Mouse (Mus musculus) embryo, embryonic 9.5 days (tissue): ENCODE measurements around the gene Pnck.

Experiments
- DNase-seq: peaks from one replicate; pipeline ENCODE4 v3.0.0-alpha.2; 2017; ENCODE audit errors: extremely low spot score

The Pnck gene

DNA sequence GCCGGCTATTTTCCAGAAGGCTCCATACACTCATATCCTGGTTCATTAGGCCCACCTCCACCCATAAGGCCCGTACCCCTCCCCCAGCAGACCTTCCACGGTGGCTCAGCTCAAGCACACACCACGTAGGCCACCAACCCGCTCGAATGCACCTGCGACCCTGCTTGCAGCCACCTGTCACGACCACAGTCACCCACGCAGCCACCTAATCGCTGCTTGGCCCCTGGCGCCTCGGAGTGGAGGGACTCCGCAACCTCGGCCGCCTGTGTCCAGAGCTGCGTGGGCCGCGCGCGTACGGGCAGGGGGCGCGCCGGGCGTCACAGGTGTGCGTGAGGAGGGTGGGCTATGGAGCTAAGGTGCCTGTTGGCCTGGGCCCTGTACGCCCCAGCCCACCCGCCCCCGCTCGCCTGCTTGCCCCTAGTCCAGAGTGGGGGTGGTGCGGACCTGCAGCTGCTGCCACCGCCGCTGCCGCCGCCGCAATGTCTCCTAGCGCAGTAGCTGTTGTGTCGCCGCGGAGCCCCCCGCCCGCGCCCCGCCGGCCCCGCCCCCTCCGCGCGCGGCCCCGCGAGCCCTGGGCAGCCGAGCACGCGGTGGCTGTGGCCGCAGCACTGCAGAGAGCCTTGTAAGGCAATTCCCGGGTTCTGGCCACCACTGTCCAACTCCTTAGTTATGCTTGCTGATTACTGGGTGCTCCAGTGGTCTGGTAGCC, at the start of gene Pnck:
Gene Pnck (minus strand): TSS at position 543 of the 709 bp plus-strand sequence.
- DNase-seq = peak; percentile 28

DNA sequence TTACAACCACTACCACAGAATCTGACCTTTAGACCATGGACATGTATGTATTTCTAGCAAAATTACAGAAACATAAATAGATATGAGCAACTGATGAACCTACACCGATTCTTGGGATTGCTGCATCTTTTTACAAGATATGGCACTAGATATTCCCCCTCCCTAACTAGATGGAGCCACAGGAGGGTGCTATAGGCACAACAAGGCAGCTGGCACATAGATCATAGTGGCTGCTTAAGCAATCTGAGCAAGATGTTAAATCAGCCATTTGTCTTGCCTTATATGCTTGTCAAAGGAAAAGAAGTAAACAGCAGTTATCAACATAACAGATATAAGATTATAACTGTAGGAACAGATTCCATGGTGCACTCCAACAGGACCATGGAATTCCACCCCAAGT, 40.6 kb upstream of the Pnck start:
- DNase-seq = no peak

DNA sequence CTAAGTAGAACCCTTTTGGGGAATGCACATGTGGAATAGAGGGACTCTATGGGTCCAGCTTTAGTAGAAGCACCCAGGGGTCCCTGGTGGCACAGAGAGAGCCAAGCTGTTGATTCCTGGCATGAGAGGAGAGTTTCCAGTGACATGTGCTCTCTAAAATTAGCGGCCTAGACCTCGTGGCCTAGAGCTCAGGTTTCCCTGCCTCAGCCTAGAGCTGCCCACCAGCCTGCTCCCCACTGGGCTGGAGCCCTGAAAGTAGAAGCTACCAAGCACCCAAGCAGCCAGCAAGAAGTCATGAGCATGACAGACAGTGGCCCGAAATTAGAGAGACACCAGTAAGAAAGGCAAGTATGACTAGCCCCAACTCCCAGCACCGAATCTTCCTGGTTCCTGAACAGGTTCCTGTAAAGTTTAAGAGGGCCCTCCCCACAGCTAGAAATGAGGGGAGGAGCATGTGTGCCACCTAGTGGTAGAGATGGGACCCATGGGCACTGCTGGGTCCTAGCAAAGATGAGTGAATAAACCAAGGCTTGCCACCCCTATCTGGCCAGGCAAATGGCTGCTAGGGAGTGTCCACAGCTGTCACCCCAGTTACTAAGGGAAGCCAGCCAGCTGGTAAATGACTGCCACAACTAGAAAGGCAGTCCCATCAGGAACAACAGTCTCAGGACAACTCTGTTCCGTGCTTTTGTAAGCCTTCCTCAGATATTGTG, 31.2 kb upstream of the Pnck start:
- DNase-seq = peak; percentile 10

DNA sequence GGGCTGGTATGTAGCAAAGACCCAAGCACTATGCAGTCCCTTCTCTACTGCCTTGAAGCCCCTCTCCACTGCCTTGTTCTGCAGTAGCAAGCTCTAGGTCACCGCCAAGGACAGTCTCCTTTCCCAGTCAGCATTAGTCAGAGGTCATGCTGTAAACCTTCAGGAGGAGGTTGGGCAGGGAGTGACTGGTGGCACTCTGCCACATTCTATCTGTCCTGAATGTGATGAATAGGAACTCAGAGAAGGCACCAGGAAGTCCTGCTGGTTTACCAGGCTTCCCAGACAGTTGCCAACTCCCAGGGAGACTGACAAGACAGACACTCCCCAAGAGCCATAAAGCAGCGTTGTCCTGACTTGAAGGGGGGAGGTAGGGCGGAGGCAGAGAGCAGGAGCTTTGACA, 25.7 kb upstream of the Pnck start:
- DNase-seq = no peak

DNA sequence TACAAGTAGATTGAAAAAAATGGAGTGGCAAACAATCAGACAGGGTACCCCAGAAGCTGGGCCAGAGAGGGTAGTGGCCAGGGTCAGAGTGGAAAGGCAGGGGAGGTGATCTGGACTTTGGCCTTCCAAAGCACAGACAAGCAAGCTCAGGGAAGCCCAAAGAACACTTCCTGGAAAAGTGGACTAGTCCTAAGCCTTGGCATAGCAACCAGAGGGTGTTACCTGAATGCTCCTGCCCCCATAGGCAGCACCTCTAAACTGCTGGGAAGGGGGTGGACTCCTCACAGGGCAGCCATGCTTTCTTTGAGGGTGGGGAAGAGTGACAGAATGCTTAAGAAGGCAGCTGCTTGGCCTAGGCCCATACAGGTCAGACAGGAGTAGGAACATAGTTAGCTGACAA, 25.1 kb upstream of the Pnck start:
- DNase-seq = no peak

DNA sequence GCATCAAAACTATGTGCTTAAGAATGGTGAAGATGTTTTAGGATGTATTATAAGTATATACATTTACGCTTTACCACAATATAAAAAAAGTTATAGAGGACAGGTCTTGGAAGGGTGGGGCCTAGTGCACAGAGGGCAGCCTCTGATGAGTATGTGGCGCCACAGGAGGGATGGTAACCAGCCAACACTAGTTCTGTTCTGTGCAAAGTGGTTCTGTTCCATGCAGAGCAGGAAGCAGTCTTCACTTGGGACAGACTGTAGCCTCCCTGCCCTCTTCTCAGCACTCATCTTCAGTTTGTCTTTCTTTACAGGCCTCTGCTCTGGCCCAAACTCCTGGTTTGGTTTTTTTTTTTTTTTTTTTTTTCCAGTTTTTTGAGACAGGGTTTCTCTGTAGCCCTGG, 24.2 kb upstream of the Pnck start:
- no peak for DNase-seq

DNA sequence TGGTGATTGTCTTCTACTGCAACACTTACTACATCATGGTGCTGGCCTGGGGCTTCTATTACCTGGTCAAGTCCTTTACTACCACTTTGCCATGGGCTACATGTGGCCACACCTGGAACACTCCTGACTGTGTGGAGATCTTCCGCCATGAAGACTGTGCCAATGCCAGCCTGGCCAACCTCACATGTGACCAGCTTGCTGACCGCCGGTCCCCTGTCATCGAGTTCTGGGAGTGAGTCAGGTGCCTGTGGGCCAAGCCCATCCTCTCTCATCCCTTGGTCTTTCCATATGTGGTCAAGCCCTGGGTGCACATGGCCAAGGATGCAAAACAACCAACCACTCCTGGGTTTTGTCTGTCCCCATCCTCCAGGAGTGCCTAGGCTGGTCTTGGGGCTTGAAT, 16.8 kb upstream of the Pnck start:
- no peak for DNase-seq

DNA sequence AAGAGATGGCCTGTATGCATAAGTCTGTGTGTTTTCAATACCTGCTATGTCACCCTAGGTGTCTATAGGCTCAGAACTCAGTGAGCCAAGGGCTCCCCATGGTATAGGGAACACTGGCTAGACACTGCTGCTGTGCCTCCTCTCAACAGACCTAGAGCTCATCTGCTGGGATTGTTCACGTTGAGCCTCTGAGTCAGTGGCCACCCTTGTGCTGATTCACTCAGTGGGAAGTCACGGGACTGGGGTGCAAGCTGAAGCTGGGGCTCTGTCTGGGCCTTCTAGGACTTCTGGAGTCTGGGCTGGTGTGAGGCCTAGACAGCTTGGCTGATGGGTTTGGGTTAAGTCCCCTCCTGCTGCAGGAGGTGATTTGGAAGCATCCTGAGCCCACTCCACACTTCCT, 15.3 kb upstream of the Pnck start:
- DNase-seq = no peak

DNA sequence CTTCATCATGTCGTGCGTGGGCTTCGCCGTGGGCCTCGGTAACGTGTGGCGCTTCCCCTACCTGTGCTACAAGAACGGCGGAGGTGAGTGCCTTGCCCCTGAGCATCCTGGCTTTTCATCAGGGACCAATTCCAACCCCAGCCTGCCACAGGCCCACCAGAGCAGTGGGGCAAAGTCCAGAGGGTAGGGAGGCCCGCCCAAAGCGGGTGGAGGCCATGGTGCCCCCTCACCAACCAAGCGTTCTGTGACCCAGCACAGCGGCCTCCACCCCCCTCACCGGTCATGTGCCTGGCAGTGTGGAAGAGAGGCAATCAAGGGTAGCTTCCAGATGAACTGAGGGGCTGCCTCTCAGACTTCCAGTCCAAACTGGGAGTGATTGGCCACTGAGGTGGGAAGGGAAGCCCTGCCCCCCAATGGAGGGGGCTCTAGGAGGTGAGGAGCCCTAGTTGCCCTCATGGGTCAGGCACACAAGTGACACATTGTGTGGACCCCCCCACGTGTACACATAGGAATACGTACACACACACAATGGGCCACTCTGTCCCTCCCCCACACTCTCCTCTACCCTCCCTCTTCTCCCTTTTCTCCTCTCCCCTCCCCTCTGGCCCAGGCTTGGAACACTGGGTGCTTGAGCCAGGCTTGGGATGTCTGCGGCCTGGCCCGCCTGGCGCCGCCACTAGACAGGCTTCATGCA, 14.2 kb upstream of the Pnck start:
- DNase-seq = peak; percentile 9

DNA sequence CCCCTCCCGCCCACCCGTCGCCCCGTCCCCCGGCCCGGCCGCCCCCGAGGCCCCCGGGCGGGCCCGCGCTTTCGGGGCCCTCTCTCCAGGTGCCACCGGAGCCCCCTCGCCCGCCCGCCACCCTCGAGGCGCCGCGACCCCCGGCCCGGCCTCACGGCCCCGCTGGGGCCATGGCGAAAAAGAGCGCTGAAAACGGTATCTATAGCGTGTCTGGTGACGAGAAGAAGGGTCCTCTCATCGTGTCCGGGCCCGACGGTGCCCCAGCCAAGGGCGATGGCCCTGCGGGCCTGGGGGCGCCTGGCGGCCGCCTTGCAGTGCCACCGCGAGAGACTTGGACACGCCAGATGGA, 13.7 kb upstream of the Pnck start:
- DNase-seq = no peak

DNA sequence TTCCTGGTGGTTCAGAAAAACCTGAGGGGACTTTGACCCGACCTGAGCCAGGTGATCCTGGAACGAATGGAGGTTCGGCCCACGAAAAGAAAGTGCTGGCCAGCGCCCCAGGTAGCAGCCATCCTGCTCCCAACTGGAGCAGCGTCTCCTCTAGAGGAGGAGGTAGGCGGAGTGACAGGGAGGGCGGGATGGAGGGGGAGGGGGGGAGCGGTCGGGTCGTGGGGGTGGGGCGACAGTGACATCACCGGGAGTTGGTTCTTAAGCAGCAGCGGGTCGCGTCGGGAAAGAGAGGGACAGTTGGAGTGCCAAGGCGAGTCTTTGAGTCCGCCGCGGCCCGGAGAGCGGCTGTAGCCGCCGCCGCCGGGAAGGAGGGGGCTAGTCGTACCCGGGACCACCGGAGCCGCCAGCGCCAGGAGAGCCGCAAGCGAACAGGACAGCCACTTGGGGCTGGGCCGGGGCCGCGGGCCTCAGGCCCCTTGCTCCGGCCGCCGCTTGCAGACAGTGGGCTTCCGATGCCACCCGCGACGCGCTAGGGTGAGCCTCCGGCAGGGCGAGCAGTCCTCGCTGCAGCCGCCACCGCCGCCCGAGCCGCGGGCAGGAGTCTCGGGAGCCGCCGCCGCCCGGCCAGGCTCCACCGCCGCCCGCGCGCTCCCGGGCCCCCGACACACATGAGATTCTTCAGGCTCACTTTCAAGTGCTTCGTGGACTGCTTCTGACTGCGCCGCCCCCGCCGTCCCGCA, 13.1 kb upstream of the Pnck start, which contains the start of gene Slc6a8:
Gene Slc6a8 (plus strand): TSS at position 272 of the 740 bp plus-strand sequence.
- peak; percentile 75 for DNase-seq

DNA sequence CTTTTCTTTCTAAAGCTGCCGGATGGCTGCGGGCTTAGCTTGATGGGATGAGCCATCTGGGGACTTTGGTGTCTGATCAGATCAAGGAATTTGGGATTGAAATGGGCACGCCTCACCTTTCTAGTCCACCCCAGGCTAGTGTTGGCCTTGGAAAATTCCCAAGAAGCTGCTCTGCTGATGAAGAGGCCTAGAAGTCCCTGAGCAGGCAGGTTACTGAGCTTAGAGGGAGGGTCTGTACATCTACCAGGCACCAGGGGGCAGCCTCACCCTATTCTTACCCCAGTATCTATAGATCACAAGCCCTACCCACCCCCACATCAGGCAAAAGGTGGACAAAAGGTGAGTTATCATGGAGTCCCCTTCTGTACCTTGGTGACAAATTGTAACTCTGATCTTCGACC, 12.1 kb upstream of the Pnck start:
- peak; percentile 55 for DNase-seq

DNA sequence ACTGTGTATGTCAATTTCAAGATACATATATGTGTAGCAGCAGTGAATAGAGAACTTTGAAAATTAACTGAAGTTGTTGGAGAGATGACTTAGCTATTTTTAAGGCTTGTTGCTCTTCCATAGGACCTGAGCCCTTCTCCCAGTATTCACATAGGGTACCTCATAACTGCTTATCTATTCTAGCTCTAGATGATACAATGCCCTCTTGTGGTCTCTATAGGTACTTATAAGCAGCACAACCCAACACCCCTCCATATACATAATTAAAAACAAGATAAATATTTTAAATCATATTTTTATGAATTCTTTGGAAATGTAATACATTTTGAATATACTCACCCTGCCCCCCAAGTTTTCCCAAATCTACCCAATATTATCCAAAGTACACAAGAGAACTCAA, 3.2 kb upstream of the Pnck start:
- no peak for DNase-seq

DNA sequence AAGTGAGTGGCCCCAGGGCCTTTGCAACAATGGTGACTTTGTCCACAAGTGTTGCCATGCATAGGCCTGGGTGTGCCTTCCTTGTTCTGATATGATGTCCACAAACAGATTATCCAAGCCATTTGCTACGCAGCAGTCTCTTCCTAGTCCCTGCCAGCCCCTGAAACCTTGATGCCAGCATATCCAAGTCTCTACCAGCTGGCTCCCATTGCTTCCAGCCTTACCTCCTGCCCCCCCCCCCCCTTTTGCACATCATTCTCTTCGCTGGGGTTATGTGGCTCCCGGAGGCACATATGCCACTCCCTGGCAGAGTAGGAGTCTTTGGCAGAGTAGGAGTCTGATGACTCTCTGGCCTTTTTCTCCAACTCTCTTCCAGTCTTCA, 358 bp upstream of the Pnck start:
- DNase-seq = no peak

DNA sequence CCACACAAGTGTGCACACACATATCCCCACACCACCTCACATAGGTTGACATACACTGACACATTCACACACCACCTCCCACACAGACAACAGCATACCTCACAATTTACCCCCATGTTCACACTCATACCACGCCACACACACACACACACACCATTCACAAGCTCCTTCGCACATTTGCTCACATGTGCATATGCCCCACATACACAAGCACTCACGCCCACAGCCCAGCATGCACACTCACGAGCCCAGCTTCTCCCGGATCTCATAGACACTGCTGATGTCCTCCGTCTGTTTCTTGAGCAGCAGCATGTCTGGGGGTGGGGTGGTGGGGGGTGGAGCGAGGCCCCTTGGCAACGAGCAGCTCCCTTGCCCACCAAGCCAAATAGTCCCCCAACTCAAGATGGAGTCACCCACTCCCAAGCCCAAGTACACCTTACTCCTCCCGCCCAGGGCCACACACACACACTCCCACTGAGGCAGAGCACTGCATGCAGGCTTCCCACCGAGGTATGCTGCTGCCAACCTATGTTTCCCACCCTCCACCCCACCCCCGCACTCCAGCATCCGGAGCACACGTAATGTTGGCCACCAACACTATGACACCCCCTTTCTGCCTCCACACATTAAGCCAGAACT, 862 bp downstream of the Pnck start:
- DNase-seq = no peak

DNA sequence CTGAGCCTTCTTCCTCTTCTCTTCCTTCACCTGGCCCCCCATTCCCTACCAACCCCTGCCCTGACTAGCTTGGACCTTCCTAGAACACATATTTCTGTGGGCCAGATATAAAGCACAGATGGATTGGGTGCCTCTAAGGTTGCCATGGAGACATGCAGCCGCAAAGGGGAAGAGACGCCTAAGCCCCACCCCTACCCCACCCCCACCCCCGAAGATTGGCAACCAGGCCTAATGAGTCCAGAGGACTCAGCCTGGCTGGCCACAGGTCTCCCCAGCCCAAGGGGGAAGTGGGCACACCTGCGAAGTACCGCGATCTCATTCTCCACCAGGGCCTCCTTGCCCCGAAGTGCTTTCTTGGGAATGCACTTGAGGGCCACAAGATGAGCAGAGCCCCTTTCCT, 1.5 kb downstream of the Pnck start:
- DNase-seq = no peak

DNA sequence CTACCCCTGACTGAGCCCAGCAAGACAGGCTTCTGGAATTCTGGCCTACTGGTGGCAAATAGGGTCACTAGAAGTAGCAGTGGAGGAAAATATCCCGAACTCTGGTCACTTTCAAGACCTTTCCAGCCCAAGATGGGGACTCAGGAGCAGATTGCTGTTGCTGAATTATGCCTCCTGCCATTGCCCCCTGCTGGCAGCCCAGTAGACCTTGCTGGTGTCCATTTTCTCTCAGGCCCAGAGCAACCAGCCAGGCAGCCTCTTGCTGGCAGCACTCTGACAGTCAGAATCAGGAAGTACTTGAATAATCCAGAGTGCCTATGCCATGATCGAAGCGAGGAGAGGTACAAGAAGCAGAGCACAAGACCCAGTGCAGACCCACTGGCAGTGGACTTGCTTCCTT, 4.4 kb downstream of the Pnck start:
- no peak for DNase-seq

DNA sequence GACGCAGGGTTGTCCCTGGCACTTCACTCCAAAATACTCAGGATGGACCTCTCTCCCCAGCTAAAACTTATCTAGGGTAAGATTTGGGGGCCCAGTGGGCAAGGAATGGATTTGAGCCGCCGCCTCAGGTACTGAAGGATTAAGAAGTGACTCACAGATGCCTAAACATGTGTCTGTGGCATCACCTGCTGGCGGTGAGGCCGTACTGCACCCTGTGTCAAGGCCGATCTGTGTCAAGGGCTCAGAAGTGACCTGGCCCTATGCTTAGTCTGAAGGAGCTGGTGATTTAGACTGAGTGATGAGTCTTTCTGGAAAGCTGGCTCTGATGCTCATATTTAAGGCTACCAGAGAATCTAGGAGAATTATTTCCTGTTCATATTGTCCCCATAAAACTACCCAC, 5.7 kb downstream of the Pnck start:
- peak; percentile 68 for DNase-seq

DNA sequence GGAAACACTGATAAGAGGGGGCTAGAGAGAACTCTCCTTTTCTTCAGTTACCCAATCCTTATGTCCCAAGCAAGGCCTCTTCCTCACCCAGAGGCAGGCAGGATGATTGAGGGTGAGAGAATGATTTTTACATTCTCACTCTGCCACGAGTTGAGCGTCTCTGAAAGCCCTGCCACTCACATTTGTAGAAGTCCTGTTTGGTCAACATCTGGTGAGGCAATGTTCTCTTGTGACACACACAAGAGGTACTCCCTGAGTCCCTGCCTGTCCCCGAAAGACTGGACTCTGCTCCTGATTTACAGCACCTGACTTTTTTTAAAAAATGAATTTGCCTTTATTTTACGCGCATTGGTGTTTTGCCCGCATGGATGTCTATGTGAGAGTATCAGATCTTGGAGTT, 6.5 kb downstream of the Pnck start:
- DNase-seq = no peak

DNA sequence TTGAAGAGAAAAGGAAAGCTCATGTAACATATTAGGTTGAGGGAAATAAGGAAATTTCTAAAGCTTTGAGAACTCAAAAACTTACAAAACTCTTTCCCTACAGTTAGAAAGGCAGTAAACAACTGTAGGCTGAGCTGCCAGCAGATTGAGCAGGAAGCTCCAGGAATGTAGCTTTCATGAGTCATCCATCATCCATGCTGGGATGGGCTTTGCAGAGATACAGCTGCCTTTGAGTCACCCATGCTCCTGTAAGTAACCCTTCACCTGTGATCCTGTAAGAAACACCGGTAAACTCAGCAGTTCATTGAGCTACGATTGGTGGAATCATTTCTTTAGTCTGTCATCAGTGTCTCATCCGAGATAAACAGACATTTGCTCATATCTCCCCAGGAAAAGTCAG, 9.0 kb downstream of the Pnck start:
- no peak for DNase-seq

DNA sequence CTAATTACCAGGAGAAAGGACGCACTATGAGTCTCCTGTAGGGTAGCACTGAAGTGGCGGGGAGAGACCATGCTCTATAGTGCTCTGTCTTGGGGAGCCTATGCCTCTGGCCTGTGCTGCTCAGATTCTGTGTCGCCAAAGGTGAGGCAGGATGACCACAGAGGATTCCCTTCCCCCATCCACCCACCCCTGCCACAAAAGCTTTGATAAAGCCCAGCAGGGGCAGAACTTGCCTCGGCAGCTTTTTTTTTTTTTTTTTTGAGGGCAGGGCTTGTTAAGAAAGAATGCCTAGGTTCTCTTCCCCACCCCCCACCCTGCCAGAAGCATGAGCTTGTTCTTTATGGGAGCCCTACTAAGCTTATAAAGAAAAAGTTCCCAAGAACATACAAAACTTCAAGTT, 14.8 kb downstream of the Pnck start:
- DNase-seq = no peak

DNA sequence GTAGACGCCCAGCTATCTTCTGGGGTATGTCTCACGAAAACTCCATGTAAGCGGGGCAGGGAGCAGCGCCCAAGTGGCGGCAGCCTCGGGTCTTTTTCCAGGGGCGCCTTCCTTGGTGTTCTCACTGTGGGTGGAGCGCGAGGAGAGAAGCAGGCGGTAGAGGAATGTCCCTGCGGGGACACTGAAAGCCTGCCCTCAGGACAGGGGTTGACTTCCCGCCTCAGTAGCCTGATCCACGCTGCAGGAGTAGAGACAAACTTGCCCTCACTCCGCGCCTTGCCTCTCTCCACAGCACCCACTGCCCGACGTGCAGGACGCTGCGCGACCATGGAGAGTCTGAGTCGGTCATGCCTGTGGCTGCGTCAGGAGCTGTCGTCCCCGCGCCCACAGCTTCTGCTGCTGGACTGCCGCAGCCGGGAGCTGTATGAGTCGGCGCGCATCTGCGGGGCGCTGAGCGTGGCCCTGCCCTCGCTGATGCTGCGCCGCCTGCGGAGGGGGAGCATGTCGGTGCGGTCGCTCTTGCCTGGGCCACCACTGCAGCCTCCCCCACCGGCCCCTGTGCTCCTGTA, 19.9 kb downstream of the Pnck start:
- DNase-seq = peak; percentile 19
